18 mouse cellular contexts compared by ENCODE assay signal in the genomic region with DNA sequence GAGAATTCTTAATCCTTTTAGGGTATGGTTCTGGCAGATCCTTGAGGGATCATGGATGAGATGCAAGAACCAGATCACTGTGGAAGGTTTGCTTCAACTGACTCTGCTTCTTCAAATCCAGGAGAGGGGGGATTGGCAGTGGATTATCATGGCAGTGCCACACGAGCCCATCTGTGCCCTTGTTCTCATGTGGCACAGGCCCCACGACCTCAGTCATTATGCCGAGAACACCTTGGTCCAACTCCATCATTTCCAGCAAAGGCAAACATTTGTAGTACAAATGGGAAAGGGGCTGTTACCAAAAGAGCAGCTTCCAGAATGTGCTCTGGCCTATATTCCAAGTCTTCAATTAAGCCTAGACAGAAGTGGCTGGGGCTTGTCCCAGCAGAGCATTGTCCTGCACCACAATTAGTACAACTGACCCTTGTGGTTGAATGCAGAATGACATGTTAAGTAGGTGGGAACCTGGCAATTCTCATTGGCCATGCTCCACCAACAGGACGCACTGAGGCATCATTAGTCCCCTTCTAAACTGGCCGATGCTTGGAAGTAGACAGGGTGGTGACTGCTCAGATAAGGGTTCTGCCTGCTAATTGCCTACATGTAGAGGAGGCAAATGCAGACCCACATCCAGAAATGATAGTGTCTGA.
DNase-seq lines count a peak whose midpoint lies in the region; ATAC-seq and TF ChIP-seq lines count a peak whose summit lies in the region.
"Had no signal": no experiment of that assay in that cellular context is flagged by ENCODE, and none has a peak within 500 bp of the region (broad histone marks: within the 10 kb centered on the region; RNA-seq: fewer than 3 reads in every experiment).

No protein-coding gene starts in this region.

- DNase-seq in heart, embryonic 10.5 days (ENCODE audit: low spot score), result peak; percentile 63
- no peak for DNase-seq in heart, adult 9 months (ENCODE audit: low spot score in 2 of 2)
- peak; percentile 39 to 52 for DNase-seq in layer of hippocampus, postnatal 10 days (ENCODE audit: low spot score in 2 of 2)
- DNase-seq in layer of hippocampus, adult 9-11 months, result no peak
- peak; percentile 30 for DNase-seq in ES-CJ7 (ENCODE audit: low read depth, low spot score)
- peak; percentile 53 for DNase-seq in brain, embryonic 14.5 days (ENCODE audit: low read depth)
- no peak for DNase-seq in lung, postnatal 0 days (ENCODE audit: low spot score)
- DNase-seq: cerebellum, adult 18-20 months; kidney, adult 11 months; kidney, postnatal 25 days; lung, postnatal 36 days; right cerebral cortex, postnatal 14 days had no signal

- no peak overlapping the region for H3K4me3 ChIP-seq in heart, embryonic 10.5 days
- no peak overlapping the region for H3K4me3 ChIP-seq in lung, postnatal 0 days (ENCODE audit: low read depth, low read length)
- H3K4me3 ChIP-seq: embryonic facial prominence, embryonic 13.5 days; hindbrain, embryonic 13.5 days; limb, embryonic 12.5 days; liver, embryonic 15.5 days; midbrain, embryonic 12.5 days had no signal

- H3K36me3 ChIP-seq in heart, embryonic 10.5 days, result no peaks in the 10 kb centered on the region
- H3K36me3 ChIP-seq in lung, postnatal 0 days (ENCODE audit: insufficient read depth, low read length), result no peaks in the 10 kb centered on the region
- H3K36me3 ChIP-seq: embryonic facial prominence, embryonic 13.5 days; hindbrain, embryonic 13.5 days; limb, embryonic 12.5 days; liver, embryonic 15.5 days; midbrain, embryonic 12.5 days had no signal

- no peak for TF ChIP-seq CTCF in brain, embryonic 14.5 days (IDR thresholded peaks at IDR 0.05; ENCODE audit: borderline replicate concordance, extremely low read depth, insufficient read depth, insufficient read length)
- no peak for TF ChIP-seq CTCF in lung, postnatal 0 days (IDR thresholded peaks at IDR 0.05)

- no peak for ATAC-seq in lung, postnatal 0 days
- ATAC-seq: Patski had no signal

- H3K27me3 ChIP-seq in heart, embryonic 10.5 days (ENCODE audit: insufficient read depth, poor library complexity, severe bottlenecking), result no peaks in the 10 kb centered on the region
- H3K27me3 ChIP-seq in lung, postnatal 0 days (replicated peaks; ENCODE audit: insufficient read depth, low read length), result no peaks in the 10 kb centered on the region
- H3K27me3 ChIP-seq: embryonic facial prominence, embryonic 13.5 days; hindbrain, embryonic 13.5 days; limb, embryonic 12.5 days; liver, embryonic 15.5 days; midbrain, embryonic 12.5 days; Patski had no signal

- WGBS in heart, embryonic 10.5 days, result 62% methylated on average over 5 of the region's 5 CpGs
- WGBS in lung, postnatal 0 days, result 83% methylated on average over 5 of the region's 5 CpGs

- H3K9ac ChIP-seq in lung, postnatal 0 days (replicated peaks; ENCODE audit: low read depth), result no peak overlapping the region
- H3K9ac ChIP-seq: embryonic facial prominence, embryonic 13.5 days; hindbrain, embryonic 13.5 days; limb, embryonic 12.5 days; liver, embryonic 15.5 days; midbrain, embryonic 12.5 days had no signal

- H3K4me2 ChIP-seq in lung, postnatal 0 days (replicated peaks; ENCODE audit: low read depth, low read length), result no peak overlapping the region
- H3K4me2 ChIP-seq: embryonic facial prominence, embryonic 13.5 days; hindbrain, embryonic 13.5 days; limb, embryonic 12.5 days; liver, embryonic 15.5 days; midbrain, embryonic 12.5 days had no signal

- H3K27ac ChIP-seq in heart, embryonic 10.5 days, result no peak overlapping the region
- no peak overlapping the region for H3K27ac ChIP-seq in lung, postnatal 0 days (ENCODE audit: low read length)
- H3K27ac ChIP-seq: embryonic facial prominence, embryonic 13.5 days; hindbrain, embryonic 13.5 days; limb, embryonic 12.5 days; liver, embryonic 15.5 days; midbrain, embryonic 12.5 days had no signal

- H3K9me3 ChIP-seq in heart, embryonic 10.5 days, result no peaks in the 10 kb centered on the region
- no peaks in the 10 kb centered on the region for H3K9me3 ChIP-seq in lung, postnatal 0 days (ENCODE audit: low read length)
- H3K9me3 ChIP-seq: embryonic facial prominence, embryonic 13.5 days; hindbrain, embryonic 13.5 days; limb, embryonic 12.5 days; liver, embryonic 15.5 days; midbrain, embryonic 12.5 days had no signal

- no peak for TF ChIP-seq EP300 in lung, postnatal 0 days (IDR thresholded peaks at IDR 0.05)

- TF ChIP-seq POLR2A in brain, embryonic 14.5 days (IDR thresholded peaks at IDR 0.05; ENCODE audit: borderline replicate concordance, extremely low read depth, insufficient read depth, insufficient read length, poor library complexity, severe bottlenecking), result no peak

- H3K4me1 ChIP-seq in heart, embryonic 10.5 days, result no peaks in the 10 kb centered on the region
- no peaks in the 10 kb centered on the region for H3K4me1 ChIP-seq in lung, postnatal 0 days (ENCODE audit: insufficient read depth, low read depth, low read length)
- H3K4me1 ChIP-seq: embryonic facial prominence, embryonic 13.5 days; hindbrain, embryonic 13.5 days; limb, embryonic 12.5 days; liver, embryonic 15.5 days; midbrain, embryonic 12.5 days had no signal

Comparison
In these comparisons a context has a peak if more than half of its experiments do, and no peak if none do; other contexts are left out.
1. DNase-seq: peak in heart, embryonic 10.5 days (single experiment), layer of hippocampus, postnatal 10 days (2 of 2), ES-CJ7 (single experiment) and brain, embryonic 14.5 days (single experiment); none in heart, adult 9 months (0 of 2), layer of hippocampus, adult 9-11 months (single experiment) and lung, postnatal 0 days (single experiment).